Mouse (Mus musculus): Measurements from ENCODE around the gene Kremen1.

Kremen1 gene

DNA sequence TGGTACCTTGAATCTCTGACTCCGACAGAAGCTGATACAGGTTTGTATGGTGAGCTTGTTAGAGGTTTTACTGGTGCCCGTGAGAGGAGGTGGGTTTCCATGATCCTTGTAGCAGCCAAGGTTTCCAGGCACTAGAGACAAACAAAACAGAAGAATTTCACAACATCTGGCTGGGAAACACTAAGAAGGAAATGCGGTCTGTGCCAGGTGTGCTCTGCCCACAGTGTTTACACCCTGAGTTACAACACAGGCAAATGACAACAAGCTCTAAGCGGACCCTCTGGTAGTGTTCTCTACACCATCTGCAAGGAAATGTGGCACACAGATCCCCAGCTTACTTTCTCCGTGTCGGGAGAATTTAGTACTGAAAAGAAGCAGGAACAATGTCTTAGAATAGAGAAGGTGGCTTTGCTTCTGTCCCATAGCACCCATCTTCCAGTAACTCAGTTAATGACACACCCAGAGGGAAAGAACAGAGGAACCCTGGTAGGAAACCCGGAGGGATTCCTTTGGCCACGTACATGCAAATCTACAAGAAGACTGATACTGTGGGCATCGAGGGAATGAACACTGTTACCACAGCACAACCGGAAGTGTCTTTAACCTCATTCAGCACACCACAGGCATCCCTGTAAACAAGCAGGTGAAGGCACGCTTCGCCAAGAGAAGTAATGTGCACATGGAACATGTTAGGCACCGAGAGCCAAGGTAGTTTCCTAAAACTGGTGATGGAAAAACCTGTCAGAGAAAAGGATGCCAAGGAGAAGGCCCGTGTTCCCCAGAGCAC is 45.8 kb downstream of the Kremen1 start:
- no peak for DNase-seq (ENCODE audit: low read depth, low spot score)

DNA sequence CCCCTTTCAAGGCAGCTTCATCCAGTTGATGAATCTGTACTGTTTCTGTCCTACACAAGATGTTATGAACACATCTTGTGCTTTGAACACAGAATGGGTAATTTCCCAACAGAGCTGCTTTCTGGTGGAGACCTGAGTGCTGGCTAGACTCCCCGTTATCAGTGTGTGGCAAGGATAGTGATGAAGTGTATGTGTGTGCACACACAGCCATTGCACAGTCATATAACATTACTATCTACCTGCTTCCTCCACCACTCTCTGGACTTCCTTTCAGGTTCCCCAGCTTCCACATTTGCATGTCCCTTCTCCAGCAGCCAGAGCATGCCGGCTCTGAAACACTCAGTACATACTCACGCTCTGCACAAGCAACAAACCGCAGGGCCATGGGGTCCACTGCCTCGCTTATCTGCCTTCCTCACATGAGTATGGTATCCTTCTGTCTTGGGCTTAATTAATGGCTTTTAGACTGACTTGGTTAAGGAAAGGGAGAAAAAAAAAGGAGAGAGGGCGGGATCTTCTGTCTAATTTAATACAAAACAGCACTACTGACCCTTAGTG is 46.8 kb downstream of the Kremen1 start:
- DNase-seq (ENCODE audit: low read depth, low spot score): no peak

DNA sequence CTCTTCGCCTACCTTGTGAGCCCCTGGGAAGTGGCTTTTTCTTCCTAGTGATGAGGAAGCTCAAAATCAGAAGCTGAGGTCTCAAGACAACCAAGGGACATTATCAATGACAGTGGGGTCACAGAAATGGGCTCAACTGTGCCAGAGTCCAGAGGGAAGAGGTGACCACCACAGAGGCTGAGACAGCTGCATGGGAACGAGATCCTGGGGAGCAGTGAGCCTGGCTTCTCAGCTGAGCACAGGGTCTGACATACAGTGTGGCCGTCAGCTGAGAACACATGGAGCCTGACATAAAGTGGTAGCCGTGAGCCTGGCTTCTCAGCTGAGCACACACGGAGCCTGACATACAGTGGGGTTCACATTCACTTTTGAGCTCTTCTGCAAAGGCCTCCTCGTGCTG is 58.3 kb downstream of the Kremen1 start:
- DNase-seq (ENCODE audit: low read depth, low spot score): no peak

DNA sequence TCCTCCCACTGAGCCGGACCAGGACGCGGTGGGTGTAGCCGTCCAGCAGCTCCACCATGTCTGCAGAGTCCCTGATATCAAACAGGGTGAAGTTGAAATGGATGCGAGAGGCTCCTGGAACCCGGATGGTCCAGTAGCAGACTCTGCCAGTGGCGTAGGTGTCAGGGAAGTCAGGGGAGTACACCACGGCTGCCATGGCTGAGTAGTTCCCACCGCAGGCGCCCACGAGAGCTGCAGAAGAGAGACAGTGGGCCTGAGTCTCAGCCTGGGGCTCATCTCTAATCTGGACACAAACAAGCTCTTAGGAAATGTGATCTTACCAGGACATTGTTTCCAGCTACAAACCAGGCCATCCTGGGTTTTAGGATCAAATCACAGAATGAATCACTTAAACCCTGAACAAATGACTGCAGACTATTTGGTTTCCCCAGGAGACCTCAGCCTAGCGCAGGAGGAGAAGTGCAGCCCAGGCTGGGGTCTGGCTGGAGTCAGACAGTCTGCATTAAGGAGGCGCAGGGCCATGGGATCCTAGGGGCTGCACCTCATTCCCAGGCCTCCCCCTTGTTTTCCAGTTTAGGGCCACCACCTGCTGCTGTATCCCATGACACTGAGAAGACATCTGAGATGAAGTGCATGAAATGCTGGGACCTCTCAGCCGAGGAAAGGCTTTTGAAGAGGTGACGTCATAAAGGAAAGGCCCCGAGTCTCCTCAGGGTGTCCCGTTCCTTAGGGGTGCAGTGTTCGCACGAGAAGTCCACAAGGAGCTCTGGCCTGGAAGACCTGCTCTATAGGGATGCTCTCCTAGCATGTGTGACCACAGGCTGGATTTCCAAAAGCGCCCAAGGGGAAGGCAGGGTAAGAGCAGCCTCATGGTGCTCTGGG is 59.3 kb downstream of the Kremen1 start:
- no peak for DNase-seq (ENCODE audit: low read depth, low spot score)

DNA sequence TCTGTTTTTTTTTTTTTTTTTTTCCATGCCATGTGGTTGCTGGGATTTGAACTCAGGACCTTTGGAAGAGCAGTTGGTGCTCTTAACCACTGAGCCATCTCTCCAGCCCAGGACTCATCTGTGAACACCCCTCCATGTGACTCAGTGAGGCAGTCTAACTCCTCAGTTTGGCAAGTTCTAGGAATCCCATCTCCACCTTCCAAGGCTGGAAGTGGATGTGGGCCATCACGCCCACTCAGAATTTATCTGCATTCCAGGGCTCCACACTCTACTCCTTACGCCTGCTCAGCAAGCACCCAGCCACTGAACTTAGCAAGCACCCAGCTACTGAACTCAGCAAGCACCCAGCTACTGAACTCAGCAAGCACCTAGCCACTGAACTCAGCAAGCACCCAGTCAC is 61.5 kb downstream of the Kremen1 start:
- DNase-seq (ENCODE audit: low read depth, low spot score): no peak

DNA sequence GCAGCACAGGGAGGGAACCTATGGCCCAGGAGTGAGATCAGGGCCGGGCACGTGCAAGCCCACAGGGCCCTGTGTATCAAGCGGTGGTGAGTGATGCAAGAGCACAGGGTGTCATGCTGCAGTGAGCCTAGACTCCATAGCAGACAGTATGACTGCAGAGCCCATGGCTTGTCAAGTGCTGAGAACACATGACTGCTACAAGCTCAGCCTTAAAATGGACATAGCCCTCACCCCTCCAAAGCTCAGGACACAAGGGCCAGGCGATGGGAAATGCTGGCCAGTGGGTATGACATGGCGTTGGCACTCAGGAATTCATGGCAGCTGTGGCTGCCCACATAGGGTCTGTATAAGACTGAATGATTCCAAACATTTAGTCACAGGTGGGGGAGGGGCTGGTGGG is 64.3 kb downstream of the Kremen1 start:
- no peak for DNase-seq (ENCODE audit: low read depth, low spot score)

DNA sequence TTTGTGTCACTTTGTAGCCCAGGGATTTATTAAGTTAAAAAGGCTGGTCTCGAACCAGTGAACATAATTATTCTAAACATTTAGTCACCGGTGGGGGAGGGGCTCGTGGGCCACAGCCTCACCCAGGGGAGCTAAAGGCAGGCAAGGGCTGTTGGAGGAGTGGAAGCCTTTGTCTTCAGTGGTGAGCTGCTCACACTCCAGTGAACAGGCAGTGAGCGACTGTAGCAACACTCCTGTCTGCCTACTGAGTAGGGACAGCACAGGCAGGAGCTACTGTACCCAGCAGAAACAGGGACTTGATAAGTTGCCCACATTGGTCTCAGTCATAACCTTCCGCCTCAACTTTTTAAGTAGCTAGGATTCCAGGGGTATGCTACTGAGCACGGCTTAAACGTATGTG is 64.8 kb downstream of the Kremen1 start:
- no peak for DNase-seq (ENCODE audit: low read depth, low spot score)

DNA sequence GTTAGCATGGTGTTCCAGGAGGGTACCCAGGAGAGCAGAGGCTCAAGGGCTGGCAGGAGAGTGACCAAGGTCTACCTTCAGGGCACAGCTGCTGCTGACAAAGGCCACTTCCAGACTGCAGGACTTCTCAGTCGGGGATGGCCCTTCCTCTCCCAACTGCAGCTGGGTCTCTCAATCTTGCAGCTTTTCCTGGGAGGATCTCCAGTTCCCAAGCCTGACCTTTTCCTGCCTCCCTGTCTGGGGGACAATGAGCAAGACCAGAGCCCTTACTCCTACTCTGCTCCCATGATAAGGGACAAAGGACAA is 67.8 kb downstream of the Kremen1 start:
- DNase-seq (ENCODE audit: low read depth, low spot score): no peak

DNA sequence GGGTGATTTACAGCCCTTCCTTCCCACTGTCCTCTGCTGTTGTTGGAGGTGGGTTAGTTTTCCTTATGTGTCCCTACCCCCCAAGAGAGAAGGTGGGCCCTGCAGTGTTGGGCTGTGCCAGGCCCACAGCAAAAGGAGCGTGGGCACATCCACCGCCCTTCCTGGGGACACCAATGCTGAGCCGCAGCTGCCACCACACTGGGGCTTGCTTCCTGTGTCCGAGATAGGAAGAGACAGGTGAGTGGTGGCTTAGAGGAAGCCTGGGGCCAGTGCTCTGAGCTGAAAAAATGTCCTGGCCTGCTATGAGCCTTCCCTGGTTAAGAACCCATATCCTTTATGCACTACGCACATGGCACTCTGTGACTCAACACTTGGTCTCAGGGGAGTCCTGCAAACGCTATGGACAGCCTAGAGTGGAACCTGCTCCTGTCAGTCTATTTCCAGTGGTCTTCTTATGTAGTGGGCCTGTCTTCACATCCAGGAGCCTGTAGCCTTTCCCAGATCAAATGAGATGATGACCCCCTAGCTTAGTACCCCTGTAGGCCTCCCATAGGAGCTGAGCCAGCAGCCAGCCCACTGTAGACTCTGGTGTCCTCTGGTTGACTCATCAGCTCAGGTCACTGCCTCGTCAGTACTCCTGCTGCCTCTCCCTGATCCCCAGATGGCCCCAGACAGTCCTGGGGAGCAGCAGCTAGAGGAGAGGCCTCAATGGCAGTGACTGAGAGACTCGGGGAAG is 68.3 kb downstream of the Kremen1 start:
- DNase-seq (ENCODE audit: low read depth, low spot score): no peak

DNA sequence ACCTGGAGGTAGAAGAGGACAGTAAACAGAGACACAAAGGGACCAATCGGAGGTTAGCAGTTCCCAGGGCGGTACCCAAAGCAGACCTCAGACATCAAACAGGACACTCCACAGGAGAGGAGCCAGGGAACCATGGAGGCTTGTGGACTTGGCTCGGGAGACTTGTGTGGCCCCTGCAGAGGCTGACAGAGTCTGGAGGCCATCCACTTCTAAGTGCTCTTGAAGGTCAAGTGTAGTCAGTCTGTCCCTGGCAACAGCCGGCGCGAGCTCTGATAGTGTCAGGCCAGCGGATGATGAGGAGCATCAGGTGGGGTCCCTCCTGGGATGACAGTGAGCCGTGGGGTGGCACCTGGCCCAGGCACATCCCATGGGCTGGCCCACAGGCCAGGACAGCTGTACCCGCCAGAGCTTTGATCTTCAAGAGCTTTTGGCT is 69.3 kb downstream of the Kremen1 start:
- no peak for DNase-seq (ENCODE audit: low read depth, low spot score)

DNA sequence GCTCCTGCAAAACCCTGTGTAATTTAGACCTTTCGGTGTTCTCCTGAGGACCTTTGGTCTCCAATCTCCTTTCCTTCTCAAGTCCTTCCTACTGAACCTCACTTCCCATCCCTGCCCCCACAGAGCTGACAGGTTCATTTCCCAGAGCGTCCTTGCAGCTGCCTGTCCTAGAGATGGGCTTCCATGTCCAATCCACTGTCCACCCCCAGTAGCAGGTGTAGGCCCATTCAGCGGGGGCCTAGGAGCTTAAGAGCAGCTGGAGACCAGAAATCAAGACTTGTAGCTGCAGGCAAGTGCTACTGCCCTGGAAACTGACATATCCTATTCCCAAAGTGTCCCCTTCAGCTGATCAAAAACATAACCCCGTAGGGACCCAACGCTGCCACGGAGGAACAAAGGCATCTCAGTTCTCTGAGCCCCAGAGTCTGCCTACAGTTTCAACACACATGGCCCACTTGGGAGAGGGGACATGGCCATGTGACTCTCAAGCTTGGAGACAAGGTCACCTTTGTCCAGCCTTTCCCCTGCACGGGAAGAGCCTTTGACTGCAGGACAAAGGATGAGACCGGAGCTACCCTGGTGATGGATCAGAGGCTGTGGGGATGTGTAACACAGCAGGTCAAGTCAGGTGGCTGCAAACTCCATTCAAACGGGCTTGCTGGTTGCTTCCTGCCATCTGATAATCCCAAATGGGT is 72.0 kb downstream of the Kremen1 start:
- DNase-seq (ENCODE audit: low read depth, low spot score): no peak

DNA sequence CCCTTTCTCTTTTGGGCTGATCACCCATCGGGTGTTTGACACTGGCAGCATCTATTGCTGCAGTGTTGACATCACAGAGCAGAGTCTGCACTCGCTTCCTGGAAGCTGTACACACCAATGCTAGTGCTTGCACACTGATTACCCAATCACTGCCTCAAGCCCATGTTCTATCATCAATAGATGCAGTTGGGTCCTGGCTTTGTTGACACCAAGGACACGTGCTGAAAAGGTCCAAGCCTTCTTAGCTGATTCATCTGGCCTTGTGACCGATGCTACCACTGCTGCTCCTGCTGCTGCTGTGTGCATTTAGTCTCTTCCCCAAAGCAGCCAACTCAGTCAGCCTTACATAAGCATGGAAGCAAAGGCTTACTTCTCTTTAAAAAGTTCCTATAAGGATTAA is 73.2 kb downstream of the Kremen1 start:
- no peak for DNase-seq (ENCODE audit: low read depth, low spot score)

DNA sequence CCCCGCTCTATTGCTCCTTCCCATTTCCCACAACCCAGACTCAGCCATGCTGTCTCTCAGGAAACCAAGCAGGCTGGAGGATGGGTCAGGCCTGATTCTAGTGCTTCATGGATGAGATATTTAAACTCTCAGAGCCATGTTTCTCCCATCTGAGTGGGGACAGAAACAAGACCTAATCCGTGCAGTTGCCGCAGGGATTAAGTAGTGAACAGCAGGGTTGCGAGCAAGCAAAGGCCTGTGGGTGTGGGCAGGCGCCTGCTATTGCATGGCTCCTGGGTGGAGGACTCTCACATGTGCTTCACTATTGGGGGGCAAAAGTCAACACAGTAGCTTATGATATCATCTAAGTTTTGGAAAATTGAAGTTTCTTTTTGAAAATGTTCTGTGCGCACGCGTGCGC is 76.5 kb downstream of the Kremen1 start:
- no peak for DNase-seq (ENCODE audit: low read depth, low spot score)

DNA sequence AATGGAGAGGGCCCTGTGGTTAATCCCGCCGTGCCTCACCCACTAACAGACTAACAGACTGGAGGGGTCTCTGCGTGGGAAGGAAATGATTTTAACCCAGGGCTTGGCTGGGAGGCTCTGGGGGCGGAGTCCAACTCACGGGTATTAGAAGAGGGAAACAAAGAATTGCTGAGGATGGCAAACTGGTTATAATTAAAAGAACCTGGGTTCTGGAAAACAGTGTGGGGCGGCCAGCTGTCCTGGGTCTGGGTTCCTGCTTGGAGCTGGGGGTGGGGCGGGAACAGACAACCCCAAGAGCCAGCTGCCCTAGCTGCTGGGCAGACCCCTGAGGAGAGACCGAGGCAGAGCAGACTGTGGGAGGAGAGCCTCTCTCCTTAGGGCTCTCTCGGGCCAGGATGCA is 77.1 kb downstream of the Kremen1 start:
- no peak for DNase-seq (ENCODE audit: low read depth, low spot score)

DNA sequence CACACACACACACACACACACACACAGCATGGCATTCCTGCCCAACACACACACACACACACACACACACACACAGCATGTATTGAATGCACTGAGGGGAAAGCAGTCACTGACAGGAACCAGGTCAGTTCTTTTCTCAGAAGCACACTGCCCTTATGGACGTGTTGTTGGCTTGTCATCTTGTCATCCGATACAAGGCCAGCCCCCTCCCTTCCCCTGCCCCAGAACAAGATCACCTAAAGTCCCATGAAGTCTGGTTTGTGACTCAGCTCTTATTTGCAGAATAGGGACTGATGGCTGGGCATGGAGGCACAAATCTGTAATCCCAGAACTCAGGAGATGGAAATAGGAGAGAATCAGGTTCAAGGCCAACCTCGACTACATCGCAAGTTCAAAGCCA is 78.5 kb downstream of the Kremen1 start:
- no peak for DNase-seq (ENCODE audit: low read depth, low spot score)

DNA sequence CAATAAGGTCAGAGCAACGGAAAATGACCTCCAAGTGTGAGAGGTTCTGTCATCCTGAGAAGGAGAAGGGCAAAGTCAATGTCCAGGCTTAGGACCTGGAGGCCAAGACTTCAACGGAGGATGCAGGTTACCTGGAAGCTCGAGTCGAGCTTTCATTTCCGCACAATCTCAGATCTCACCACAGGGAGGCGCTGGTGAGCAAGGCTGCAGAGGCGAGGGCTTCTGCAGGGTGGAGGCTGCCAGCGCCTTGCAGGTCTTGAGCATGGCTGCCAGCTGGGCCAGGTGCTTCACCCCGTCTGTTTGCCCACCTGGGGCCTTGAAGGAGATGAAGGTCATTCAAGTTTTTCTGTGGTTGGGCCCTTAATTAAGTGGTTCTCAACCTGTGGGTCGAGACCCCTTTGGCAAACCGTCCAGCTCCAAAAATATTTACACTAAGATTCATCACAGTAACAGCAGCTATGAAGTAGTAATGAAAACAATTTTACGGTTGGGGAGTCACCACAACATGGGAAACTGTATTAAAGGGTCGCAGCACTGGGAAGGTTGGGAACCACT is 79.4 kb downstream of the Kremen1 start:
- peak; percentile 64 for DNase-seq (ENCODE audit: low read depth, low spot score)

DNA sequence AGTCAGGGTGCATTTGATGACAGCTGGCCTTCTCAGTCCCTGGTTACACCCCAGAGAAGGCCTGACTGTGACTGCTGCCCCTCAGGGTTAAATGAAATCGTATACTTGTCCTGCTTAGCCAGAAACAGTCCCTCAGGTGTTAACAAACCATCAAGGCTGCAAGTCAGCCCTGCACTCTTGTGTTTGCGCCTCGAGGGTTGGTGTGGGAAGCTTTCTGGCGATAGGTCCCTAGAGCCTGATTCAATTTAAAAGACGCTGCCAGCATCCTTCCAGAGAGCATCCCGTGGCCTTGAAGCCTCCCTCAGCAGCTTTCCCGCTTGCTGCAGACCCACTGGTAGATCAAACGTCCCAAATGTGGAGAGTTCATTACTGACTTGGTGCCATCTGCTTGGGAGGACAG is 82.0 kb downstream of the Kremen1 start:
- DNase-seq (ENCODE audit: low read depth, low spot score): no peak

DNA sequence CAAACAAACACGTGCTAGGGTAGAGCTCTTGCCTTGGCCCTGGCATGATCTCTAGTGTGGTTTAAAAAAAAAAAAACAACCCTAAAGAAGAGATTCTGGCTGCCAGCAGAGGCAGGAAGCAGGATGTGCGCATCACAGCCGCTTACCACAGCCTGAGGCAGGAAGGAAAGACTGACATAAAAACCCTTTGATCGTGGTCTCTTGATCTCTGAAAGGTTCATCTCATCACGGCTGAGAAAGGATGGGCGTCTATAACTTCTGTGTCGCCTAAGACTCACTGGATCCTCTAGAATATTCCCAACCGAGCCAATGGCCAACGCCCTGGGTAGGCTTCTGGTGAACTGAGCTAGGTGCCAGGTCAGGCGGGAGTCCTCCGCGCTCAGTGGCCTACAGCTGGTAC is 84.2 kb downstream of the Kremen1 start:
- DNase-seq (ENCODE audit: low read depth, low spot score): no peak

DNA sequence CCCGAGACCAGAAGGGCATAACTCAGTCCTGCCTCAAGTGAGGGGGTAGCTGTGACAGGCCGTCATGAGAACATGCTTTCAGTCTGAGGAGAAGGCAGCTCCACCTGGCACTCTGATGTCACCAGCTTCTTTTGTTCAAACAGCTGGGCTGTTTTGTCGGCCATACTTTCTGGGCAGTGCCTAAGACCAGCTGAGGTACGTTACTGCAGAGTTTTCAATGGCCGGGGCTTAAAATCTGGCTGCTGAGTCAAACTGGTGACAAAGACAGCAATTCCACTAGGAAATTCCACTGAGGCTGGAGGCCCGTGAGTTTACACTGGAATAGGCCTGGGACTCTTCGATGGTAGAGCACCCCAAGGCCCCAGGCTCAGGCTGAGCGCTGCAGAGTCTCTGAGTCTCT is 84.7 kb downstream of the Kremen1 start:
- DNase-seq (ENCODE audit: low read depth, low spot score): no peak

DNA sequence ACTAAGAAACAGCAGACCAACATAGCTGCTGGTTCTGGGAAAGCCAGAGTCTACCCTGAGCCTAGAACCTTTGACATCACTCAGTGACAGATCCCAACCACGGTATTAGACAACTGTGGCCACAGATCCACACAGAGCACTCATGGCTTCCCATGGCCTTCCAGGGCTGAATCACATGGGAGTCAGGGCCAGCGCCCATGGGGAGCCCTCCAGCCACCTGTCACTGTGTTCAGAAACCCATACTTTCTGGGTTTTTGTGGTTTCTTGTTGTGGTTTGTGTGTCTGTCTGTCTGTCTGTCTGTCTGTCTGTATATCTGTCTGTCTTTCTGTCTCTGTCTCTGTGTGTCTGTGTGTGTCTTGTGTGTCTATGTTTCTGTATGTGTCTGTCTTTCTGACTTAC is 85.5 kb downstream of the Kremen1 start:
- DNase-seq (ENCODE audit: low read depth, low spot score): no peak

DNA sequence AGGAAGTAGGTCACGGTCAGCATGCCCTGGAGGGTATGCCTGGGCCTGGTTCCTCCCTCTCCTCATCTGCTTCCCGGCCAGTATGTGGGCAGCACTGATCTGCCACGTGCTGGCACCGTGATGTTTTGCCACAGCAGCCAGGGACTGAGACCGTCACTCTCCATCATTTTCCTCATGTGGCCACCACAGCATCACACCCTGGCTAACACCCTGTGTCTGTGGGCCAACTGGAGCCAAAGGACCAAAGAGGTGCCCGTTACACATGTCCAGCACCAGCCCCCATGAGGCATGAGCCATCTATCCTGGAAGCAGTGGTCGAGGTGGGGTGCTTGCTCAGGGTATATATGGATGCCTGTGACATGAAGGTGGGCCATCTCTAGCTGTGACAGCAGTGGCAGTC is 86.2 kb downstream of the Kremen1 start:
- no peak for DNase-seq (ENCODE audit: low read depth, low spot score)
